Mouse (Mus musculus) hindbrain, embryonic 12.5 days (tissue): ENCODE data around the gene Rbm31y. TPM values are rescaled to one million over a fixed set of nuclear protein-coding genes. Genes with fewer than 3 reads are reported as not detected.
"Not testable (repeated sequence)": the region's sequence is repeated elsewhere in the genome, so short reads cannot be mapped to it uniquely, and the experiment has no call there.

ENCODE experiments used
- ATAC-seq: fragments of 200-750 bp; cut with Nextera tagmentation; 2 replicates; pipeline ENCODE4 v1.8.0; 2017; ENCODE audit warnings: moderate TSS enrichment; ENCODE audit not compliant: low FRiP score
- H3K27ac ChIP-seq: fragments of 300-500 bp; sonication (generic); 2 replicates; pipeline ENCODE4 v1.5.1; 2016; ENCODE audit warnings: mild to moderate bottlenecking
- H3K27me3 ChIP-seq: fragments of 300-500 bp; sonication (generic); 2 replicates; pipeline ENCODE4 v1.6.1; 2016; ENCODE audit warnings: mild to moderate bottlenecking
- H3K36me3 ChIP-seq: fragments of 300-500 bp; sonication (generic); 2 replicates; pipeline ENCODE4 v1.6.1; 2016; ENCODE audit warnings: mild to moderate bottlenecking
- H3K4me1 ChIP-seq: fragments of 300-500 bp; sonication (generic); 2 replicates; pipeline ENCODE4 v1.6.1; 2016
- H3K4me2 ChIP-seq: fragments of 300-500 bp; sonication (generic); replicated peaks from 2 replicates; pipeline ENCODE4 v1.6.1; 2016; ENCODE audit warnings: mild to moderate bottlenecking
- H3K4me3 ChIP-seq: fragments of 300-500 bp; sonication (generic); 2 replicates; pipeline ENCODE4 v1.5.1; 2016; ENCODE audit warnings: mild to moderate bottlenecking
- H3K9ac ChIP-seq: fragments of 300-500 bp; sonication (generic); 2 replicates; pipeline ENCODE4 v1.6.1; 2016; ENCODE audit warnings: mild to moderate bottlenecking, moderate library complexity
- H3K9me3 ChIP-seq: fragments of 300-500 bp; sonication (generic); replicated peaks from 2 replicates; pipeline ENCODE4 v1.6.1; 2016; ENCODE audit warnings: mild to moderate bottlenecking
- WGBS: fragments of 180-500 bp; shearing (Covaris S2); methylation state at CpG from one replicate; pipeline ENCODE4 v1.1.7; 2016; 5-methylcytosine and 5-hydroxymethylcytosine counted together
- polyA plus RNA-seq: library from polyadenylated mRNA; unstranded; fragments of >200 nt; fragmentation: Nextera tagmentation; extraction: Ambion mirVana; gene quantifications from 2 replicates; pipeline ENCODE4 v1.2.1, GENCODE M21; 2016

Rbm31y gene
- not detected in 2 replicates for polyA plus RNA-seq

- H3K4me2 ChIP-seq, H3K27me3 ChIP-seq, H3K4me3 ChIP-seq, ATAC-seq, H3K27ac ChIP-seq, H3K36me3 ChIP-seq, H3K4me1 ChIP-seq, H3K9ac ChIP-seq, H3K9me3 ChIP-seq: not testable (repeated sequence)
- WGBS, result no CpG with 5 or more reads among the region's 11 CpGs
These were observed at the start of gene Rbm31y for GRCm38 (mm10) chrY:17400461-17400860. Gene Rbm31y (plus strand): TSS chrY:17400761.
